Mouse (Mus musculus) right cerebral cortex, postnatal 36 days (tissue): ENCODE results near the gene Rhoc.
"Not testable (repeated sequence)": the region's sequence is repeated elsewhere in the genome, so short reads cannot be mapped to it uniquely, and the experiment has no call there.

Experiments used
- DNase-seq, 2 experiments: peaks; one replicate each; pipeline ENCODE4 v3.0.0; 2022; ENCODE audit warnings: low spot score in 2 of 2, mixed read lengths in 1 of 2

The Rhoc gene

GRCm38 (mm10) chr3:104788075-104788474 is at the start of gene Rhoc:
Rhoc (plus strand) TSS chr3:104788375.
- DNase-seq: no peak

GRCm38 (mm10) chr3:104741954-104742353 is 46.2 kb upstream of the Rhoc start:
- no peak for DNase-seq

- no peak for DNase-seq
Measured at GRCm38 (mm10) chr3:104743161-104743560, 45.0 kb upstream of the Rhoc start.

GRCm38 (mm10) chr3:104743864-104744263 is 44.3 kb upstream of the Rhoc start:
- DNase-seq: no peak

GRCm38 (mm10) chr3:104752845-104753244 is 35.3 kb upstream of the Rhoc start:
- DNase-seq: not testable (repeated sequence)

- DNase-seq: peak in 1 of 2 experiments; percentile 26
Measured at GRCm38 (mm10) chr3:104758406-104758805, 29.8 kb upstream of the Rhoc start.

GRCm38 (mm10) chr3:104758869-104759268 is 29.3 kb upstream of the Rhoc start:
- no peak for DNase-seq

- not testable (repeated sequence) for DNase-seq
Measured at GRCm38 (mm10) chr3:104762103-104762863, 25.9 kb upstream of the Rhoc start.

GRCm38 (mm10) chr3:104765021-104765420 is 23.2 kb upstream of the Rhoc start:
- DNase-seq: no peak

- no peak for DNase-seq
Measured at GRCm38 (mm10) chr3:104767141-104767540, 21.0 kb upstream of the Rhoc start.

GRCm38 (mm10) chr3:104767716-104768115 is 20.5 kb upstream of the Rhoc start:
- DNase-seq: no peak

GRCm38 (mm10) chr3:104769135-104769534 is 19.0 kb upstream of the Rhoc start:
- no peak for DNase-seq

- no peak for DNase-seq
Measured at GRCm38 (mm10) chr3:104770035-104770434, 18.1 kb upstream of the Rhoc start.

GRCm38 (mm10) chr3:104770918-104771317 is 17.3 kb upstream of the Rhoc start:
- no peak for DNase-seq

GRCm38 (mm10) chr3:104771460-104771859 is 16.7 kb upstream of the Rhoc start:
- no peak for DNase-seq

GRCm38 (mm10) chr3:104773301-104773700 is 14.9 kb upstream of the Rhoc start:
- DNase-seq: no peak

GRCm38 (mm10) chr3:104777342-104777741 is 10.8 kb upstream of the Rhoc start:
- DNase-seq: no peak

GRCm38 (mm10) chr3:104779949-104780348 is 8.2 kb upstream of the Rhoc start:
- DNase-seq: no peak

- DNase-seq: no peak
Measured at GRCm38 (mm10) chr3:104780561-104781420, 7.4 kb upstream of the Rhoc start, which contains the start of gene Ppm1j. Ppm1j (plus strand) TSS chr3:104781056.

- no peak for DNase-seq
Measured at GRCm38 (mm10) chr3:104781471-104781903, 6.7 kb upstream of the Rhoc start, which contains the start of gene Fam19a3. Fam19a3 (minus strand) TSS chr3:104781840.

- DNase-seq: no peak
Measured at GRCm38 (mm10) chr3:104782061-104782681, 6.0 kb upstream of the Rhoc start.

GRCm38 (mm10) chr3:104783971-104784500 is 4.1 kb upstream of the Rhoc start:
- no peak for DNase-seq
